Mouse (Mus musculus) brain, embryonic 14.5 days (tissue): ENCODE results near the gene Srsf10.

ENCODE experiments used
- CTCF ChIP-seq: fragments of 200-500 bp; IDR thresholded peaks from 2 replicates; pipeline ENCODE4 v1.5.1; 2012; ENCODE audit warnings: inconsistent platforms, mild to moderate bottlenecking, moderate library complexity, borderline replicate concordance; ENCODE audit not compliant: insufficient read depth, insufficient read length; ENCODE audit errors: extremely low read depth
- POLR2A ChIP-seq: fragments of 200-500 bp; IDR thresholded peaks from 2 replicates; pipeline ENCODE4 v1.6.1; 2012; ENCODE audit warnings: mild to moderate bottlenecking, inconsistent platforms, borderline replicate concordance; ENCODE audit not compliant: poor library complexity, insufficient read depth, insufficient read length, severe bottlenecking; ENCODE audit errors: extremely low read depth

- TF ChIP-seq CTCF (no peak), POLR2A (no peak)
These were observed 16.6 kb upstream of the Srsf10 start for GRCm38 (mm10) chr4:135838925-135839292.
